Mouse (Mus musculus) neural tube, embryonic 10.5 days (tissue): ENCODE data around the gene Vav1.

Experiments used
- DNase-seq: peaks from one replicate; pipeline ENCODE4 v3.0.0-alpha.2; 2017; ENCODE audit warnings: low spot score; ENCODE audit errors: extremely low spot score

Vav1 gene

DNA sequence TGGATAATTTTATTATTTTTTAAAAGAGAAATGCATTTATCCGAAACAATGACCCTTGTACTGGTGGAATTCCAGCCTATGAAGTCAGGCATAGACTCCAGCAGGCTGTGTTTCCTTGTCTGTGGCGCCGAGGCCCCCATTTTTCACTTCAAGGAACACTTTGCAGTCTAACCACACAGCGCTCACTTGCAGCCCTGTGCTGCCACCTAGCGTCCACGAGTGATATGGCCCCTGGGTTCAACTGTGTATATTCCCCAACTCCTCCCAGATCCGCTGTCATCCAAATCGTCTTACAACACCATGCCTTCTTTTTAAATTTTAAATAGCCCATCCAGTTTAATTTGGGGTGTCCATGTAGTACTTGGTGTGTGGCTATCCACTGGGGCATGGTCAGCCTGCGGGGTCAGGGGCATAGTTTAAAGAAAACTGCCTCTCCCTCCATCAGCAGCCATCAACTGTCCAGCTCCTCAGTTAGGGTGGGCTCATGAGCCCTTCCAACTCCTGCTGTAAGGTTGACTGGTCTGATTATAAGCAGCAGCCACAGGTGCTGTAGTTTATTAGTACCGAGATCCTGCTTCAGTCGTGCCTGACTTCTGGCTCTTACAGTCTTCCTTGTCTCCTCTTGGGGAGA is 56.9 kb downstream of the Vav1 start:
- DNase-seq: peak; percentile 91

GRCm38 (mm10) chr17:57337996-57338395 is 59.1 kb downstream of the Vav1 start:
- no peak for DNase-seq

DNA sequence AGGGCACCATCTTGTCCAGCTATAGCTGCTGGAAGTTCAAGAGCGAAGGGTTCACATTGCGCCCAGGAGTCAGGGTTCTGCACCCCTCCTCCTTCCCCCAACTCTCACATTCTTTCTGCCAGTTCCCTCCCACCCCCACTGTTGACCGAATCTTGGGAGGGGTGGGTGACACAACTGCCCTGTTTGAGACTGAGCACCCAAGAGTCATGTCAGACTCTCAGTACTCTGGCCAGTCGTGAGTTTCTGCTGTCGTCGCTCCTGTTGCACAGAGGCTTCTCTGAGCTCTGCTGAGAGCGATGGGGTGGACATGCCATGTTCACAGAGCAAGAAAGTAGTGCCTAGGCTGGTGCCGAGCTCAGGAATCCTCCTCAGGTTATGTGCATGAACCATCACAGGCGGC is 60.4 kb downstream of the Vav1 start:
- no peak for DNase-seq

GRCm38 (mm10) chr17:57341568-57341967 is 62.7 kb downstream of the Vav1 start:
- DNase-seq: no peak

DNA sequence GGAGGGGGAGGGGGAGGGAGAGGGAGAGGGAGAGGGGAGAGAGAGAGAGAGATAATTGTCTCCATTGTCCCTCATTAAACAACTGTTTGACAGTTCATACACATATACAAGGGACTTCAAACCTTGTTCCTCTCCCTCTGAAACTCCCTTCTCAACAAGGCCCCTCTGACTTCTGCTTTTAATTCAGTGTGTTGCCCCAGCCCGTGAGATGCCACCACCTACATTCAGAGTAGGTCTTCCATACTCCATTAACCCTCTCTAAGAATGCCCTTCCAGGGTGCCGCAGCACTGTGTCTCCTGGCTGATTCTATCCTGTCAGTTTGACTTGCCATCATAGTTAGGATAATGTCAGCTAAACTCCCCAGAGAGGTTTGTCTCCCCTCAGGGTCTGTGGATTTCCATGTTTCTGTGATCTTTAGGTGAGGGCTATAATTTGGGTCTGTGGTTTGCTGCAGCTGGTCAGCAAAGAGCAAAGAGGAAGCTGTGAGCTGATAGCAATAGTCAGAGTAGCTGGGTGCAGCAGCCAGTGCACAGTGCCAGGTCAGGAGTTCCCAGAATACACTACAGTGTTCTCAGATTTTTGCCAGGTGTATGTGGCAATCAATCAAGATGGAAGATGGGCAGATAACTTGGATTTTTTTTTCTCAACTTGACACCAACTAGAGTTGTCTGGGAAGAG is 65.3 kb downstream of the Vav1 start:
- no peak for DNase-seq

DNA sequence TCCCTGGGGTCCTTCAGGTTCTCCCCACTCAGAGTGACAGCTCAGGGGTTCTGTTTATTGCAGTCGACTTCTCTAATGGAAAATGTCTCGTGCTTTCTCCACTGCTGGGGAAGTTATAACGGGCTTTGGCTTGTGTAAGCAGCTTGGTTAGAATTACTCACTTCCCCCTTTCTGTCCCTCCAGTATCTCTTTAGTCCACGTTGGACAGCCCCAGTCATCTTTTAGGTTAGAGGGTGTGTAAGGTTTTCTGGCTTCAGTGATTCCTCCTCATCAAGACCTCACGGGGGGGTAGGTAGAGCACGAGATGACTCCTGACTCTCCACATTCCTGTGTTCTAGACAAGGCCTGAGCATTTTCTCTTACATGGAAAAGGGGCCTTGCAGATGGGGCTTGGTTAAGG is 68.1 kb downstream of the Vav1 start:
- no peak for DNase-seq

DNA sequence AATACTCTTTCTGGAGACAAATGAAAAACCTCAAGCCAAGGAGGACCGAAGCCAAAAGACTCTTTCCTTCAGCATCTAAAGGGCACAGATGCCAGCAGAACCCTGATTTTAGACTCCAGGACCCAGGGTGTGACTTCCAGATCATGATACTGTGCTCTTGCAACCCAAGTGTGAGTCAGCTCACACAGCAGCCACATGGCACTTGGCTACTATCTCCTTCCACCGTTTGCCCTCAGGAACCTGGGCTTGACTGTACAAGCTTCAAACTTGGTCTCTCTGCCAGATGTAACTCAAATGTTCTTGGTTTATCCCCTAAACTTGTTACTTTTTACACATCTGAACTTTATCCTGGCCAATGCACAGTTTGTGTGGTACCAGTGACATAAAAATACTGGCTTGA is 68.9 kb downstream of the Vav1 start:
- no peak for DNase-seq

DNA sequence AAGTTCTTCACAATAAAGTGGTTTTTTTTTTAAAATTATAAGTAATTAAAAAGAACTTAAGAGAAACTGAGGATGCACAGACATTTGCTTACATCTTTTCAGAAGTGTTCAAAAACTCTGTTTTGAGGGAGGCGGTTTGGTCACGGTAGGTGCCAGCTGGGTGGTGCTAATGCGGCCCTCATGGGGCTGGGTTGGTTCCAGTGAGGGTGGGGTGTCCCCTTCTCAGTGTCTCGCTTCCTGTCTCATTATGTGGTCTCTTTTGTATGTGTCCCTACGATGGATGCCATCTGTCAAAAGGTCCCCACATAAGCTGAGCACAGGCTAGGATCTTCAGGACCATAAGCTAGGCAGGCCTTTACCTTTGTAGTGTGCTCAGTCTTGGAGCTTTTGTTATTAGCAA is 70.2 kb downstream of the Vav1 start:
- DNase-seq: no peak

DNA sequence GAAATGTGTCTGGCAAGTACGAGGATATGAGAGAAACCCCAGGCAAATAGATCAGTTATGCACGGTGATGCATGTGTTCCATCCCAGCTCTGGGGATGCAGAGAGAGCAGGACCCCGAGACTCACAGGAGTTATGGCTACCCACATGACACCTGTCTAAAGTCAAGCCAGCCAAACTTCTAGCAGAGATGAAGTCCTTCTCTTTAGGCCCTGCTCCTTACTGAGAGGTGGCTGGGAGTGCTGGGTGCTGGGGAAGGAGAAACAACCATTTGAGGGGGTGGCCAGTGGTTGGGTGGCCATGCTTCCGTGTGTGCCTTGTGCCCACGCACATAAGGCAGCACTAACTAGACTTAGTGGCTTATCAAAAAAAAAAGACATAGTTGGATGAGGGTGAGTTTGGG is 71.3 kb downstream of the Vav1 start:
- no peak for DNase-seq

DNA sequence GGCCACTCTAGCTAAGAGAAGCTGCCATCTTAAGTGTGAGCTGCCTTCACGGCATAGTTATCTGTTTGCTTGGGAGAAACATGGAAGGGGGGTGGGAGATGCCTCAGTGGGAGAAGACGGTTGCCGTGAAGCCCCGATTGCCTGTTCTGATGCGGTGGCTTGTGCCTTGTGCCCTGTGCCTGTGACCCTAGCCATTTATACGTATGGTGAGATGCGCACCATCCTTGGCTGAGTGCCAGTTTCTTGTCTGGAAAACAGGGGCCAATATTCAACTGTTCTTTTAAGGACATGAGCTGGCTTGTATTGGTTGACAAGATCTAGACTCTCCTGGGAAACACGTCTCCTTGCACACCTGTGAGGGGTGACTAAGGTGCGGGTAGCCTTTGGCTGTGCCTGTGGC is 72.2 kb downstream of the Vav1 start:
- no peak for DNase-seq

- DNase-seq: no peak
Measured at GRCm38 (mm10) chr17:57358441-57358840, 79.5 kb downstream of the Vav1 start, which contains the start of gene Adgre1. TSS of gene Adgre1 (plus strand) at chr17:57358691.

- DNase-seq: no peak
Measured at GRCm38 (mm10) chr17:57359485-57360241, 80.8 kb downstream of the Vav1 start.
